Mouse (Mus musculus) neural tube, embryonic 11.5 days (tissue): ENCODE results near the gene Xiap. TPM values are rescaled to one million over a fixed set of nuclear protein-coding genes. Genes with fewer than 3 reads are reported as not detected.
A peak's percentile ranks its signal among the peaks of the same experiment; 100 is the strongest.

Source experiments
- ATAC-seq: fragments of 200-750 bp; cut with Nextera tagmentation; 2 replicates; pipeline ENCODE4 v1.8.0; 2017; ENCODE audit warnings: moderate number of reproducible peaks, mild to moderate bottlenecking, moderate TSS enrichment, moderate library complexity; ENCODE audit not compliant: insufficient read depth, low FRiP score, low TSS enrichment
- DNase-seq: peaks from one replicate; pipeline ENCODE4 v3.0.0-alpha.2; 2015; ENCODE audit warnings: low spot score
- H3K27ac ChIP-seq: fragments of 300-500 bp; sonication (generic); 2 replicates; pipeline ENCODE4 v1.5.1; 2014; ENCODE audit warnings: low read depth, mild to moderate bottlenecking, low read length
- H3K27me3 ChIP-seq: fragments of 300-500 bp; sonication (generic); 2 replicates; pipeline ENCODE4 v1.6.1; 2014; ENCODE audit warnings: mild to moderate bottlenecking, low read length, mixed read lengths; ENCODE audit not compliant: control insufficient read depth, insufficient read depth
- H3K36me3 ChIP-seq: fragments of 300-500 bp; sonication (generic); 2 replicates; pipeline ENCODE4 v1.6.1; 2014; ENCODE audit warnings: mild to moderate bottlenecking, low read length, moderate library complexity, mixed read lengths; ENCODE audit not compliant: control insufficient read depth, insufficient read depth
- H3K4me1 ChIP-seq: fragments of 300-500 bp; sonication (generic); 2 replicates; pipeline ENCODE4 v1.6.1; 2014; ENCODE audit warnings: low read length, mixed read lengths; ENCODE audit not compliant: control insufficient read depth, insufficient read depth
- H3K4me2 ChIP-seq: fragments of 300-500 bp; sonication (generic); 2 replicates; pipeline ENCODE4 v1.6.1; 2014; ENCODE audit warnings: low read depth, mild to moderate bottlenecking, moderate library complexity
- H3K4me3 ChIP-seq: fragments of 300-500 bp; sonication (generic); 2 replicates; pipeline ENCODE4 v1.5.1; 2014; ENCODE audit warnings: low read depth, low read length
- H3K9ac ChIP-seq: fragments of 300-500 bp; sonication (generic); 2 replicates; pipeline ENCODE4 v1.6.1; 2014; ENCODE audit warnings: mild to moderate bottlenecking, low read length
- H3K9me3 ChIP-seq: fragments of 300-500 bp; sonication (generic); 2 replicates; pipeline ENCODE4 v1.6.1; 2016; ENCODE audit warnings: low read length; ENCODE audit not compliant: control insufficient read depth
- WGBS: fragments of 180-500 bp; shearing (Covaris S2); extraction: QIAGEN DNeasy Blood & Tissue Kit; methylation state at CpG from one replicate; pipeline ENCODE4 v1.1.7; 2014; 5-methylcytosine and 5-hydroxymethylcytosine counted together
- polyA plus RNA-seq: library from polyadenylated mRNA; unstranded; fragments of >200 nt; fragmentation: Nextera tagmentation; extraction: Ambion mirVana; gene quantifications from 2 replicates; pipeline ENCODE4 v1.2.1, GENCODE M21; 2014

The Xiap gene
- polyA plus RNA-seq, 1 experiment from 2014 or later: 12.2 TPM

DNA sequence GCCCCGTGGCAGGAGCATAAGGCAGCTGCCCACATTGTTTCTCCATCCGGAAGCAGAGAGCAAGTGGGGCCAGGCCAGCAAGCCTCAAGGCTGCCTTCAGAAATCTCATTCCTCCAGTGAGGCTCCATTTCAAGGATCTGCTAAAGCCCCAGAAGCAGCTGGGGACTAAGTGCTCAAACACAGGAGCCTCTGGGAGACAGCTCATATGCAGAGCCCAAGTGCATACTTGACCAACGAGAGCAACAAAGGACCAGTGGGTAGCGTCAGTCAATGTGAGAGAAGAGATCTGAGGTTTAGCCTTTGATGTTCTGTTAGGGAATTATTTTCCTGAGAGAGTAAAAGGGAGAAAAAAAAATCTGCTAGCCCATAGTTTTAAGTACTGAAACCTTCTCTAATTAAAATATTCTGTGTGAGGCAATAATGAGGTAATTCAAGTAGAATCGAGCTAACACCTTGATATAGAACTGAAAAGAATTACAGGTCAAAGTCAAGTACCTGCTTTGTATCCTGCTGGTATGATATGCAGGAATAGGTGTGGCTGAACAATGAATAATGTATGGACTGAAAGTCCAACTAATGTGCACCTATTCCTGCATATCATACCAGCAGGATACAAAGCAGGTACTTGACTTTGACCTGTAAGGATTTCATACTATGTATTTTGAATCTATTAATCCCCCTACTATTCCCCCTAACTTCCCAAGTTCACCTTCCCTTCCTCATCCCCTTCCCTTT, 65.7 kb downstream of the Xiap start:
- Histone ChIP-seq H3K9me3 (no peaks in the 10 kb centered on the region), H3K4me3 (no peak overlapping the region), H3K4me2 (no peak overlapping the region), H3K36me3 (no peaks in the 10 kb centered on the region), H3K27ac (no peak overlapping the region), H3K4me1 (no peaks in the 10 kb centered on the region), H3K9ac (no peak overlapping the region), H3K27me3 (no peaks in the 10 kb centered on the region)
- 88% methylated on average over 5 of the region's 5 CpGs for WGBS
- no peak for ATAC-seq
- no peak for DNase-seq

DNA sequence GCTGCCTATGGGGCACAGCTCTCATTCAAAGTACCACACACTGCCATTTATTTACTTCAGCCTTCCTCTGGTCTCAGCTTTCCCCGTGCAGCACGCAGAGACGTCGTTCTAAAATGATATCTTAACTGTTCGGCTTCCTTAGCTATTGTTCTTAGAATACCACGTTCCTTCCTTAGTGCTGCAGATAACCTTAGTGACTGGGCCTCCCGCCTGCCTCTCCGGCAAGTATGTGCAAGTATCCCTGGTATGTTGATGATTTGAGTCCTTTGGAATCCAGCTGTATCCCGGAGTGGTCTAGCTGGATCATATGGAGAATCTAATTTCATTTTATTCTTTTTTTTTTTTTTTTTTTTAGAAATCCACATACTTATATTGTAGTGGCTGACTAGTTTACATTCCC, 80.4 kb downstream of the Xiap start:
- Histone ChIP-seq H3K9me3 (no peaks in the 10 kb centered on the region), H3K4me2 (no peak overlapping the region), H3K27me3 (no peaks in the 10 kb centered on the region), H3K4me3 (no peak overlapping the region), H3K4me1 (no peaks in the 10 kb centered on the region), H3K9ac (no peak overlapping the region), H3K27ac (no peak overlapping the region), H3K36me3 (no peaks in the 10 kb centered on the region)
- WGBS: 71% methylated on average over 9 of the region's 9 CpGs
- ATAC-seq: no peak
- DNase-seq: no peak

DNA sequence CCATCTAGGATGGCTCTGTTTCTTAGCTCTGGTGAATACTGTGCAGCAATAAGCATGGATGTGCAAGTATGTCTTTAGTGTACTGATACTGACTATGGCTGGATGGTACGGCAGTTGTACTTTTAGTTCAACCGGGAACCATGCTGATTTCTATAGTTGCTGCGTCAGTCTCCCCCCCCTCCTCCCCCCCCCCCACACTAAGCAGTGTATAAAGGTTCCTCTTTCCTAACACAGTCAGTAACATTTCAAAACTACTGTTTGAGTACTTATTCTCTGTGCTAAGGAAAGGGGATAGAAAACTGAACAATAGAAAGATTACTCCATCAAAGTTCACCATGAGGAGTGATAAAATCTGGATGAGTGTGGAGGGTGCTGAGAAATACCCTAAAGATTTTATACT, 83.1 kb downstream of the Xiap start:
- Histone ChIP-seq H3K27me3 (no peaks in the 10 kb centered on the region), H3K27ac (no peak overlapping the region), H3K36me3 (no peaks in the 10 kb centered on the region), H3K9me3 (no peaks in the 10 kb centered on the region), H3K4me1 (no peaks in the 10 kb centered on the region), H3K4me2 (no peak overlapping the region), H3K4me3 (no peak overlapping the region), H3K9ac (no peak overlapping the region)
- DNase-seq (no peak), ATAC-seq (no peak)
- 79% methylated on average over 3 of the region's 3 CpGs for WGBS

DNA sequence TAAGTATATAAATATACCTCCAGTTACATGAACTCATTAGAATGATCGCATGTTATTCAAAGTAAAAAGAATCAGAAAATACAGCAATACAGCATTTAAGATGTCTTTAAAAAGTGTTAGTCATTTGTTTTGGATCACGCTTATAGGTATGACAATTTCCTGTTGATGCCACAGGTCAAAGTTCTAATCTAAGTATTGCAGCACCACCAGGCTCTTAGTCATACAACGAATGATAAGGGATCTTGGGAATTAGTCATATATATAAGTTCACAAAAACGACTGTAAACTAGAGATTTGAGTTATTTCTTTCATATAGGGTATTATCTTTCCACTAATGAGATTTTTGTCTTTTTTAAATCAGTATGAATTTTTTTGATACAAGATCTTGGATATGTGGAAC, 84.5 kb downstream of the Xiap start:
- no peak overlapping the region for H3K4me3 ChIP-seq
- DNase-seq (no peak), ATAC-seq (no peak)
- no peaks in the 10 kb centered on the region for H3K9me3 ChIP-seq
- H3K4me1 ChIP-seq: no peaks in the 10 kb centered on the region
- H3K27me3 ChIP-seq: no peaks in the 10 kb centered on the region
- no peak overlapping the region for H3K9ac ChIP-seq
- WGBS: 83% methylated on average over 4 of the region's 4 CpGs
- H3K36me3 ChIP-seq: no peaks in the 10 kb centered on the region
- H3K27ac ChIP-seq: no peak overlapping the region
- H3K4me2 ChIP-seq: no peak overlapping the region

DNA sequence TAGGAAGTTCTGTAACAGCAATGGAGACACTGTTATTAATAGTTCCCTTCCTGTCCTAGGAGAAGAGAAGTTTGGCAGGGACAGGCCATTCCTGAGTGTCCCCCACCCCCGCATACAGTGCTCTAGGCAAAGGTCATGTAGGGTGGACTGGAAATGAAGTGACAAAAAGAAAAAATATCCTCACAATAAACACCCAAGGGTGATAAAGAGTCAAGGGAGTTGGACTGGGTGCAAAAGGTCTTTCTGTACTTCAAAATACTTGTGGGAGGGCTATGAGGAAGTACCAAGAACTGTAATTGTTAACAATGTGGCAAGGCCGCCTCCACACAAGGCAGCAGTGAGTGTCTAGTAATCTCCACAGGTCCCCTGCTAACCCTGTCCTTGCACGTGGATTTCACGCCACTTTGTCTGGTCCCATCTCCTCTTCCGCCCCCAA, 88.6 kb downstream of the Xiap start:
- DNase-seq (no peak), ATAC-seq (no peak)
- Histone ChIP-seq H3K4me1 (no peaks in the 10 kb centered on the region), H3K36me3 (no peaks in the 10 kb centered on the region), H3K4me3 (no peak overlapping the region), H3K27me3 (no peaks in the 10 kb centered on the region), H3K4me2 (no peak overlapping the region; the same call in 1 of the 2 replicates), H3K9ac (no peak overlapping the region), H3K27ac (no peak overlapping the region), H3K9me3 (no peaks in the 10 kb centered on the region)
- 58% methylated on average over 5 of the region's 5 CpGs for WGBS

DNA sequence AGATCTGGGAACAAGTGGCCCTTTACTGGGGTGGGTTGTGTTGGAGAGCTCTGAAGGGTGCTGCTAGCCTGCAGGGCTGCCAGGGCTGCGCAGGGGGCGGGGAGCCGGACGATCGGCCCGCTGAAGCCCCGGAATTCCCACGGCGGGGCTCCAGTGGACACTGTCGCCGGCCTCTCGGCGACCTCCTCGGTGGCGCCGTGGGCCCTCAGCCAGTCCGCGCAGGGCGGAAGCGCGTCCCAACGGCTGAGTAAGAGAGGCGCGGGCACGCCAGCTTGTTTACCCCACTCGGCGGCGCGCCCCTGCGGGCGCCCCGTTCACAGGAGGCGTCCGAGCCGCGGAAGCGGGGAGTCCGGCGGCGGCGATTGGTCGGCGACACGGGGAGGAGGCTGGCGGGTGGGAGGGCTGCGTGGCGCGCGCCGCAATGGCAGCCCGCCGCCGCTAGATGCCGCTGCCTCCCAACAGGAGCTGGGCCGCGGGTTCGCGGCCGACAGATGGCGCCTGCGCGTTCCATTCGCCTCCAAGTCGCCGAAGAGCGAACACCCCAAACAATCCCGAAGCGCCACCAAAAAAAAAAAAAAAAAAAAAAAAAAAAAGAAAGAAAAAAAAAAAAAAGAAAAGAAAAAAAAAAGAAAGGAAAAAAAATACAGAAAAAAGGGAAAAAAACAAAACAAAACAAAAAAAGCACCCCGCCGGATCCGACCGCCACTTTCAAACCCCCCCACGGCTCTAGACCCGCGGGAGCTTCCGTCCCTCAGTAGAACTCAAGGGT, 89.5 kb downstream of the Xiap start, which contains the start of gene Stag2:
Stag2 (plus strand) TSS at position 530 of the 769 bp plus-strand sequence.
- ATAC-seq (peak; percentile 70), DNase-seq (peak; percentile 89)
- H3K9me3 ChIP-seq: no peaks in the 10 kb centered on the region
- no peaks in the 10 kb centered on the region for H3K27me3 ChIP-seq
- no peaks in the 10 kb centered on the region for H3K4me1 ChIP-seq
- peak within 1 kb of the TSS; percentile 57 for H3K4me3 ChIP-seq
- no peaks in the 10 kb centered on the region for H3K36me3 ChIP-seq
- H3K9ac ChIP-seq: peak within 1 kb of the TSS; percentile 86
- H3K4me2 ChIP-seq: peak within 1 kb of the TSS; percentile 54
- peak within 1 kb of the TSS; percentile 98 for H3K27ac ChIP-seq
- 8% methylated on average over 56 of the region's 76 CpGs for WGBS

DNA sequence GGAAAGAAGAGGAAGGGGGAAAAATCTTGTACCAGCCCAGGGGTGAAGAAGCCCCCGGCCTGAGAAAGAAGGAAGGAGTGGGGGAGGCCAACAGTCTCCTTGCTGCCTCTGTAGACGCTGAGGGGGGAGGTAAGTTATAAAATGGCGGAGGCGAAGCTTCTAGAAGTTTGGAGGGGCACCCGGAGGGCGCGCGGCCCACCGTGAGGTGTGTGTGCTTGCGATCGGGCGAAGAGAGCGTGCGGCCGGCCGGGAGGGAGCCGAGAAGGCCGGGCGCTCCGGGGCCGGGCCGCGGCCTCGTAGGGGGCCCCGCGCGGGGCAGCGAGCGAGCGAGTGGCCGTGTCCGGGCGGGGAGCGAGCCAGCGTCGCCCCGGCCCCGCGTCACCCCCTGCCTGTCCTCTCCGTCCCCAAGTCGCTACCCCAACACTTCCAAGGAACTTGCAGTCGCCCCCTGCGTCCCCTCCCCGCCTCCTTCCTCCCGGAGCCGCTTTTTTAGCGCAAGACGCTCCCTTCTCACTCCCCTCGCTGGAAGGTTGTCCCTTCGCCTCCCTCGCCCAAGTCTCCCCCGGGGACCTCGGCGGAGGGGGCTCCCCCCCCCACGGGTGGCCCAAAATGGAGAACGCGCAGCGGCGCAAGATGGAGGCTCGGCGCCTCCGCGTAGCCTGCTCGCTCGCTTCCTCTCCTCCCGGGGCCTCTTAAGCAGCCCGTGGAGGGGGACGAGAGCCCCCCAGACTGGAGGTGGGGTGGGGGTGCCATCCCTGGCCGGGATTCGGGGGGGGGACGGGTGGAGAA, 90.3 kb downstream of the Xiap start:
- Histone ChIP-seq H3K27me3 (no peaks in the 10 kb centered on the region), H3K36me3 (no peaks in the 10 kb centered on the region), H3K4me3 (peak overlapping the region; percentile 57), H3K4me2 (peak overlapping the region; percentile 54), H3K9ac (peak overlapping the region; percentile 86), H3K27ac (peak overlapping the region; percentile 98), H3K4me1 (no peaks in the 10 kb centered on the region), H3K9me3 (no peaks in the 10 kb centered on the region)
- DNase-seq (peak; percentile 74), ATAC-seq (peak; percentile 56)
- WGBS: 21% methylated on average over 16 of the region's 71 CpGs

DNA sequence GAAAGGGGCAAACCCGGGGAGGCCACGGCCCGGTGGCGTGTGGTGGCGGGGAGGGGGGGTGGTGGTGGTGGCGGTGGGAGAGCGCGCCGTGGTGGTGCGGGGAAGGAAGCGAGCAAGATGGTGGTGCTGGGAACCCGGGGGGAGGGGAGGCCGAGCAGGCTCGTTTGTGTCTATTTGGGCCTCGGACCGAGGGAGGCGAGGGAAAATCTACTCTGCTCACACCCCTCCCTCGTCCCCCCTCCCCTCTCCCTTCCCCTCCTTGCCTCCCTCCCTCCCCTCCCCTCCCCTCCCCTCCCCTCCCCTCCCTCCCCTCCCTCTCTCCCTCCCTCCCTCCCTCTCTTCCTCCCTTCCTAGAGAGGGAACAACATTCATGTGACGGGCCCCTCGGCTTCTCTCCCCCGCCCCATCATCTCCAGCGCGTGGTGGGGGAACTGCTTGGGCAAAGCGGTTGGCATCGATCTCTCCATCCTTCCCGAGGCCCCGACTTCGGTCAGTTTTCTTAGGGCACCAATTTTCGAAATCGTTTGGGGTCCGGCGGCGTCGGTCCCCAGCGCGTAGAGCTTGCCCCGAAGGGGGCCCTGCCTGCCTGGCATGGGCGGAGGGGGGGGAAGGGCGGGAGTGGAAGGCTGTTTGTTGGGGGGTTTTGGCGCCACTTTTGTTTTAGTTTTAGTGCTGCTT, 91.0 kb downstream of the Xiap start:
- Histone ChIP-seq H3K4me3 (peak overlapping the region; percentile 57), H3K4me2 (peak overlapping the region; percentile 54), H3K36me3 (no peaks in the 10 kb centered on the region), H3K9ac (peak overlapping the region; percentile 86), H3K9me3 (no peaks in the 10 kb centered on the region), H3K4me1 (no peaks in the 10 kb centered on the region), H3K27me3 (no peaks in the 10 kb centered on the region), H3K27ac (peak overlapping the region; percentile 98)
- ATAC-seq (peak; percentile 85), DNase-seq (peak; percentile 84)
- WGBS: 14% methylated on average over 14 of the region's 40 CpGs
